Mouse (Mus musculus): ENCODE results near the gene Spocd1. TPM values are rescaled to one million over a fixed set of nuclear protein-coding genes. Genes with fewer than 3 reads are reported as not detected.

Gene Spocd1
- total RNA-seq, 2 experiments from 2014 or later, result not detected

DNA sequence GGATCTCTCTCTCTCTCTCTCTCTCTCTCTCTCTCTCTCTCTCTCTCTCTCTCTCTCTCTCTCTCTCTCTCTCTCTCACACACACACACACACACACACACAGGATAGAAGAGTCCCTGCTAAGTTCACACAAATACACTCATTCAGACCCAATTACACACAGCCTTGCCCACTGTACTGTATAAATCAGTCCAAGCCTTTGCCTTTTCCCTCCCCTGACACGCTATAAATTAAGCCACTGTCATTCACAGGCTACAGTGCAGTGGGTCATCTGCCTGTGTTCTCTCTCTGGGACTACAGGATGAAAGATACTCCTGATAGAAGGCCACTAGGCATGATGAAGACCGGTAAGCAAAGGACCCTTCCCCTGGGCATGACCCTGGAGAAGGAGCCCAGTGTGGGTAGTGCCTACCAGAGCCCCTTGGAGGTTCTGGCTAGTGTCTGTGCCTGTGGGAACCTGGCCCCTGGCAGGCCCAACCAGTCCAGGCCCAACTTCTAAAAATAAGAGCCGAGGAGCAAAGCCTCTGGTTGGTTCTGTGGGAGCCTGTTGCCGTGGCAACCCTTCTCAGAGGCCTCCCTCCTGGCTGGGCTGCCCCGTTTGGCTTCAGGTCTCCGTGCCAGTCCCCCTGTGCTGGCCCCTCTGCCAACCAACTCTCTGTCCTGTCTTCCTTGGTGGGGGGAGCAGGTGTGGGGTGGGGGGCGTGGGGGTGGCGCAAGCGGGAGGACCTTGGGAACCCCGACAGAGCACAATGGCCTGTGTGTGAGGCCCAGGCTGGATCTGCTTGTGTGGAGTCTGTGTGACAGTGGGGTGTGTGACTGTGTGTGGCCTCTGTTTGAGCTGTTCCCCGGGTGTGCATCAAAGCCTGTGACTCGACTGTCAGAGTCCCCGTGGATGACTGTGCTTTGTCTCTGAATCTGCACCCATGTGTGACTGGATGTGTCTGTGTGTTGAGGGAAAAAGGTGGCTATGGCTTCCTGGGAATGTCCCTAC lies 38.3 kb downstream of the Spocd1 start:
- intact Hi-C loops (cut with DNase I), result no loop called here
- DNase-seq, result no peak

- intact Hi-C loops (cut with DNase I), result no loop called here
- DNase-seq, result no peak
Measured at GRCm38 (mm10) chr4:129970168-129970567, 41.1 kb downstream of the Spocd1 start.

DNA sequence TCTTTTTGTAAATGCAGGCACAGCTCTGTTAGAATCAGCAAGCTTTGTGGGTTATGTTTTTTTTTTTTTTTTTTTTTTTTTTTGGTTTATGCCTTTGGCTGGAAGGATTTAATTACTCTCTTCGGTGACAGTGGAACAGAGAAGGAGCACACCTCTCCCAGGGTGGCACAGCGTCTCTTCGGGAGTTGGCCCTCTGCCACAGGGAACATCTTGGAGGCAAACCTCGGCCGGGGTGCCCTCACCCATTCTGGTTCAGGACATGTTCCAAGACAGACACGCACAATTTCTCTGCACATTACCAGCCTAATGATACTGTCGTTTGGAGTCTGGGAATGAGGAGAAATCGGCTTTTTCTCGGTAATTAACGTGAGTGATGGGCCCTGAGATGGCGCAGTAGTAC lies 41.8 kb downstream of the Spocd1 start:
- DNase-seq, result no peak
- intact Hi-C loops (cut with DNase I), result no loop called here

GRCm38 (mm10) chr4:129971989-129972388 lies 42.9 kb downstream of the Spocd1 start:
- no peak for DNase-seq
- intact Hi-C loops (cut with DNase I), result no loop called here

- intact Hi-C loops (cut with DNase I), result no loop called here
- no peak for DNase-seq
Measured at GRCm38 (mm10) chr4:129974285-129974684, 45.2 kb downstream of the Spocd1 start.

- intact Hi-C loops (cut with DNase I), result no loop called here
- DNase-seq, result no peak
Measured at GRCm38 (mm10) chr4:129977256-129977655, 48.2 kb downstream of the Spocd1 start.

- no peak for DNase-seq
- intact Hi-C loops (cut with DNase I), result no loop called here
Measured at GRCm38 (mm10) chr4:129978227-129978626, 49.2 kb downstream of the Spocd1 start.

GRCm38 (mm10) chr4:129978930-129979329 lies 49.9 kb downstream of the Spocd1 start:
- DNase-seq, result no peak
- intact Hi-C loops (cut with DNase I), result no loop called here

DNA sequence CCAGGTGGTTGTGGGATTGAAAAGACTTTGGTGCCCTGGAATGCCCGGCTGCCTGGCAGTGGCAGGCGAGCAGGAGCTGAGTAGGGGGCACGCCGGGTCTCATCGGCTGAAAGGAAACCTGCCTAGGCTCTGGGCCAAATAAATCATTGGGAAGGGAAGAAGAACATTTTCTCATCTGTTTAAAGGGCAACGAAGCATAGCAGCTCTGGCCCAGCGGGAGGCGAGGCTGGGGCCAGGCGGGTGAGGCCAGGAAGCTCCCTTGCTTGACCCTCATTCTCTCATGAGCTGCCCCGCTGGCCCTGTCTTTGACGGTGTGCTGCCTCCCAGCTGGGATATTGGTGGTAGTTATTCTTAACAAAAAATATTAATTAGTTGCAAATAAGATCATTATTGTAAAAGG lies 52.6 kb downstream of the Spocd1 start:
- no peak for DNase-seq
- intact Hi-C loops (cut with DNase I), result loop anchor here (2.0 to 5.0 kb wide), 2 partner anchors 21 to 279 kb away; no protein-coding TSS in a partner anchor

DNA sequence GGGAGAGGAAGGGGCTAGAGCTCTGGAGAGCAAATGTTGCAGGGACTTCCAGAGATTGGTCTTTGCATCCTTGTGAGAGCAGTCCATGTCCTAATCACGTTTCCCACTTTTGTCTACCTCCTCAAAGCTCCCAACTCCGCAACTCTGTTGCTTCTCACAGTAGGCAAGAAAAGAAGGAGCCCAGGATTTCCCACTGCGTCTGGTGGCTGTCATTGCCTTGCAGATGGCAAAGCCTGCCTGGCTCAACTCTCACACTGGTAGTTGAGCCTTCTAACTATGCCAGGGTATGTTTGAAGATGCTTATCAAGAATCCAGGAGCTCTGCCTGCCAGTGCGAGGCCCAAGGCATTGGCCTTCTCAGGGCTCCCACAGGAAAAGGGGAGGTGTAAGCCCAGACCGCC lies 54.0 kb downstream of the Spocd1 start:
- intact Hi-C loops (cut with DNase I), result loop anchor here (2.0 to 5.0 kb wide), 2 partner anchors 22 to 281 kb away; no protein-coding TSS in a partner anchor
- DNase-seq, result no peak

- intact Hi-C loops (cut with DNase I), result loop anchor here (2.0 to 5.0 kb wide), 2 partner anchors 23 to 282 kb away; no protein-coding TSS in a partner anchor
- peak; percentile 69 to 76 for DNase-seq
Measured at GRCm38 (mm10) chr4:129983764-129984420, 54.8 kb downstream of the Spocd1 start.

DNA sequence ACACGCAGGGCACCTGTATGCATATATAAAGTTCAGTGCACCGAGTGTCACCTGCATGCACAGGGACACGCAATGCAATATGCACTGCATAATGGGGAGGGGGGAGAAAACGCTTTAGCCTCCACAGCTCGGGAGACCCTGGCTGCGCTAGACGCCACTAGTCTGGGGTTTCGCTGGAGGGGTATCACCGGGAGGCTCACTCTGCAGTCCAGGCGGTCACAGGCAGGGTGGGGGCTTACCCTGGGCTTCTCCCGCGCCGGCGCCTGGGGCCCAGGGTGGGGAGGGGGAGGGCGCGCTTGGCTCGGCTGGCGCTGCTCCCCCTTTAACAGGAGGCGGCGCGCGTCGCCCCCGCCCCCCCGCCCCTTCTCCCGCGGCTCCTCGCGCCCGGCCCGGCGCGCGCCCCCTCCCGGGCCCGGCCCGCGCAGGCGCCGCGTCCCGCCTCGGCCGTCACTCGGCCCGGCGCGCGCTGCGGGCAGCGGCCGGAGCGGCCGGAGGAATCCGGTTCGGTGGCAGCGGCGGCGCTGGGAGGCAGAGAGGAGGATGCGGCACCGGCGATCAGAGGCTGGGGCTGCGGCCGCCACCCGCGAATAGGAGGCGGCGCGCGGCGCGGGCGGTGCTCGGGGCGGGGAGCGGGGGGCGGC lies 55.5 kb downstream of the Spocd1 start, which contains the start of gene Adgrb2:
Adgrb2 (plus strand) TSS at position 450 of the 641 bp plus-strand sequence.
- intact Hi-C loops (cut with DNase I), result loop anchor here (5.0 kb wide), 1 partner anchor 282 kb away; no protein-coding TSS in a partner anchor
- peak; percentile 28 to 37 for DNase-seq

- intact Hi-C loops (cut with DNase I), result no loop called here
- peak; percentile 11 to 14 for DNase-seq
Measured at GRCm38 (mm10) chr4:129985161-129985670, 56.2 kb downstream of the Spocd1 start.

DNA sequence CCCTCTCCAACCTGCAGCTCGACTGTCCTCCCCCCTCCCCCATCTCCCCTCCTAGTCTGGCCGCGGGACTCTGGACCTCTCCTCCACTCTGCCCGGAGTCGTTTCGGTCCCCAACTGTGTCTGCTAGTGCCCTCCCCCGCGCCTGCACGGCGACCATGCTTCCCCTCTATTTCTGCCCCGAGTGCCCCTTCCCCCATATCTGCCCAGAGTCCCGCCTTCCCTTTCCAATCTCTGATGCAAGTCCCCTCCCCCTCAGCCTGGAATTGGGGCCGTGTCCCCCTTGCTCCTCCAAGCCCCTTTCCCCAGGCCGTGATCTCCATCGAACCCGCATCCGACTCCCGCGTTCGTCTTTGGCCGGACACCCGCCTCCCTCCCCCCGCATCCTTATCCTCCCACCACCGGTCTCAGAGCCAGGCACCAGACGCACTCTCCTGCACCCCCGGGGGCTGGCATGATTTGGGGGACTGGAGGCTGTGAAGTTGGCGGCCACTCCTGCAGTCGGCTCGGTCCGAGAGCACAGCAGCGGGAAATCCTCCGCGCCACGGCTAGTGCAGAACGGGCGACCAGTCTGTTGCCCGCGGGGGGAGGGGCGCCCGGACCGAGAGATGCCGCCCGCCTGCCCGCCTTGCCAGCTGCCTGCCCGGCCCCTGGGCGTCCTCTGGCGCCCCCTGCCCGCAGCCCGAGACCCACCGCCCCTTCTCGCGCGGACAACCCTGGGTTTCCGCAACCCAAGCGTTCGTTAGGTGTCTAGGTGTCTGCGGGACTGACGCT lies 56.8 kb downstream of the Spocd1 start:
- intact Hi-C loops (cut with DNase I), result no loop called here
- DNase-seq, result peak; percentile 43 to 52

- DNase-seq, result peak; percentile 28 to 47
- intact Hi-C loops (cut with DNase I), result no loop called here
Measured at GRCm38 (mm10) chr4:129987825-129988504, 58.9 kb downstream of the Spocd1 start.

GRCm38 (mm10) chr4:129989925-129990324 lies 60.9 kb downstream of the Spocd1 start:
- DNase-seq, result no peak
- intact Hi-C loops (cut with DNase I), result no loop called here

- no peak for DNase-seq
- intact Hi-C loops (cut with DNase I), result no loop called here
Measured at GRCm38 (mm10) chr4:129992720-129993119, 63.7 kb downstream of the Spocd1 start.

GRCm38 (mm10) chr4:129993213-129993612 lies 64.2 kb downstream of the Spocd1 start:
- intact Hi-C loops (cut with DNase I), result no loop called here

More at GRCm38 (mm10) chr4:129993213-129993612, 64.2 kb downstream of the Spocd1 start:
- no peak for DNase-seq
